Mouse (Mus musculus): Measurements from ENCODE around the gene Aff4.

The Aff4 gene

GRCm38 (mm10) chr11:53451361-53451760 lies 100.7 kb downstream of the Aff4 start:
- in situ Hi-C loops (cut with MboI; ENCODE audit: unreplicated experiment in 2 of 2): loop anchor here in 1 of 2 experiments (25.0 kb wide), 1 partner anchor 811 kb away; the partner anchor contains the start of gene Il3

GRCm38 (mm10) chr11:53452396-53452795 lies 101.8 kb downstream of the Aff4 start:
- in situ Hi-C loops (cut with MboI; ENCODE audit: unreplicated experiment in 2 of 2): loop anchor here in 1 of 2 experiments (25.0 kb wide), 1 partner anchor 810 kb away; the partner anchor contains the start of gene Il3

GRCm38 (mm10) chr11:53453031-53453430 lies 102.4 kb downstream of the Aff4 start:
- in situ Hi-C loops (cut with MboI; ENCODE audit: unreplicated experiment in 2 of 2): loop anchor here in 1 of 2 experiments (25.0 kb wide), 1 partner anchor 809 kb away; the partner anchor contains the start of gene Il3

GRCm38 (mm10) chr11:53456474-53457371 lies 106.1 kb downstream of the Aff4 start, which contains the start of the genes Gm10447 and Shroom1:
TSS of gene Gm10447 (minus strand) at chr11:53457110.
TSS of gene Shroom1 (plus strand) at chr11:53457205.
- in situ Hi-C loops (cut with MboI; ENCODE audit: unreplicated experiment in 2 of 2): loop anchor here in 1 of 2 experiments (25.0 kb wide), 1 partner anchor 806 kb away; the partner anchor contains the start of gene Il3

GRCm38 (mm10) chr11:53457372-53457954 lies 106.8 kb downstream of the Aff4 start:
- in situ Hi-C loops (cut with MboI; ENCODE audit: unreplicated experiment in 2 of 2): loop anchor here in 1 of 2 experiments (25.0 kb wide), 1 partner anchor 805 kb away; the partner anchor contains the start of gene Il3

GRCm38 (mm10) chr11:53458996-53459395 lies 108.4 kb downstream of the Aff4 start:
- in situ Hi-C loops (cut with MboI; ENCODE audit: unreplicated experiment in 2 of 2): loop anchor here in 1 of 2 experiments (25.0 kb wide), 1 partner anchor 803 kb away; the partner anchor contains the start of gene Il3

GRCm38 (mm10) chr11:53460192-53460591 lies 109.6 kb downstream of the Aff4 start:
- in situ Hi-C loops (cut with MboI; ENCODE audit: unreplicated experiment in 2 of 2): loop anchor here (10.0 to 25.0 kb wide), 2 partner anchors 415 to 802 kb away; partner anchors contain the start of gene Il3 (in 1 of the 2)

- in situ Hi-C loops (cut with MboI; ENCODE audit: unreplicated experiment in 2 of 2): loop anchor here (10.0 to 25.0 kb wide), 2 partner anchors 413 to 801 kb away; partner anchors contain the start of gene Il3 (in 1 of the 2)
Observed at GRCm38 (mm10) chr11:53461727-53462126, 111.1 kb downstream of the Aff4 start.

- in situ Hi-C loops (cut with MboI; ENCODE audit: unreplicated experiment in 2 of 2): loop anchor here (10.0 to 25.0 kb wide), 2 partner anchors 411 to 799 kb away; partner anchors contain the start of gene Il3 (in 1 of the 2)
Observed at GRCm38 (mm10) chr11:53463551-53464424, 113.2 kb downstream of the Aff4 start.

GRCm38 (mm10) chr11:53466231-53466971 lies 115.8 kb downstream of the Aff4 start:
- in situ Hi-C loops (cut with MboI; ENCODE audit: unreplicated experiment in 2 of 2): loop anchor here (5.0 to 25.0 kb wide), 5 partner anchors 161 to 796 kb away; partner anchors contain the start of gene Il3 (in 1 of the 2)

GRCm38 (mm10) chr11:53469294-53469967 lies 118.8 kb downstream of the Aff4 start:
- in situ Hi-C loops (cut with MboI; ENCODE audit: unreplicated experiment in 2 of 2): loop anchor here (5.0 to 25.0 kb wide), 5 partner anchors 158 to 793 kb away; partner anchors contain the start of gene Il3 (in 1 of the 2)

GRCm38 (mm10) chr11:53469968-53470695 lies 119.5 kb downstream of the Aff4 start, which contains the start of gene Gm9837:
TSS of gene Gm9837 (minus strand) at chr11:53470479.
- in situ Hi-C loops (cut with MboI; ENCODE audit: unreplicated experiment in 2 of 2): loop anchor here (5.0 to 25.0 kb wide), 5 partner anchors 157 to 792 kb away; partner anchors contain the start of gene Il3 (in 1 of the 2)

Data from v-Abl transformed pro-B cells (cell line).